Mouse (Mus musculus) intestine, embryonic 14.5 days (tissue): Measurements from ENCODE around the gene Zfp738. TPM values are rescaled to one million over a fixed set of nuclear protein-coding genes. Genes with fewer than 3 reads are reported as not detected.
"Not testable (repeated sequence)": the region's sequence is repeated elsewhere in the genome, so short reads cannot be mapped to it uniquely, and the experiment has no call there.

Source experiments
- ATAC-seq: fragments of 200-750 bp; cut with Nextera tagmentation; replicated peaks from 2 replicates; pipeline ENCODE4 v1.8.0; 2017; ENCODE audit warnings: low read depth, moderate number of reproducible peaks, moderate TSS enrichment, moderate library complexity; ENCODE audit not compliant: low FRiP score, low TSS enrichment
- DNase-seq: peaks from one replicate; pipeline ENCODE4 v3.0.0-alpha.2; 2018; ENCODE audit warnings: low spot score
- H3K27ac ChIP-seq: fragments of 300-500 bp; sonication (generic); 2 replicates; pipeline ENCODE4 v1.5.1; 2014; ENCODE audit warnings: low read depth, mild to moderate bottlenecking, control low read depth
- H3K27me3 ChIP-seq: fragments of 300-500 bp; sonication (generic); replicated peaks from 2 replicates; pipeline ENCODE4 v1.6.1; 2014; ENCODE audit warnings: low read length, control low read depth; ENCODE audit not compliant: control insufficient read depth, insufficient read depth
- H3K36me3 ChIP-seq: fragments of 300-500 bp; sonication (generic); 2 replicates; pipeline ENCODE4 v1.6.1; 2014; ENCODE audit warnings: low read length, control low read depth; ENCODE audit not compliant: control insufficient read depth, insufficient read depth
- H3K4me1 ChIP-seq: fragments of 300-500 bp; sonication (generic); replicated peaks from 2 replicates; pipeline ENCODE4 v1.6.1; 2014; ENCODE audit warnings: low read length, control low read depth, mixed read lengths; ENCODE audit not compliant: control insufficient read depth, insufficient read depth
- H3K4me2 ChIP-seq: fragments of 300-500 bp; sonication (generic); 2 replicates; pipeline ENCODE4 v1.6.1; 2014; ENCODE audit warnings: low read length
- H3K4me3 ChIP-seq: fragments of 300-500 bp; sonication (generic); 2 replicates; pipeline ENCODE4 v1.5.1; 2014; ENCODE audit warnings: low read depth, low read length, control low read depth, mixed read lengths
- H3K9ac ChIP-seq: fragments of 300-500 bp; sonication (generic); 2 replicates; pipeline ENCODE4 v1.6.1; 2014; ENCODE audit warnings: mild to moderate bottlenecking, low read length
- H3K9me3 ChIP-seq: fragments of 300-500 bp; sonication (generic); 2 replicates; pipeline ENCODE4 v1.6.1; 2016; ENCODE audit warnings: low read length, control low read depth; ENCODE audit not compliant: control insufficient read depth
- WGBS: fragments of 180-500 bp; shearing (Covaris S2); extraction: QIAGEN DNeasy Blood & Tissue Kit; methylation state at CpG from one replicate; pipeline ENCODE4 v1.1.7; 2014; 5-methylcytosine and 5-hydroxymethylcytosine counted together
- polyA plus RNA-seq: library from polyadenylated mRNA; unstranded; fragments of >200 nt; fragmentation: Nextera tagmentation; extraction: Ambion mirVana; gene quantifications from 2 replicates; pipeline ENCODE4 v1.2.1, GENCODE M21; 2014

Zfp738 gene
- polyA plus RNA-seq, 1 experiment from 2014 or later, result 11.0 TPM

DNA sequence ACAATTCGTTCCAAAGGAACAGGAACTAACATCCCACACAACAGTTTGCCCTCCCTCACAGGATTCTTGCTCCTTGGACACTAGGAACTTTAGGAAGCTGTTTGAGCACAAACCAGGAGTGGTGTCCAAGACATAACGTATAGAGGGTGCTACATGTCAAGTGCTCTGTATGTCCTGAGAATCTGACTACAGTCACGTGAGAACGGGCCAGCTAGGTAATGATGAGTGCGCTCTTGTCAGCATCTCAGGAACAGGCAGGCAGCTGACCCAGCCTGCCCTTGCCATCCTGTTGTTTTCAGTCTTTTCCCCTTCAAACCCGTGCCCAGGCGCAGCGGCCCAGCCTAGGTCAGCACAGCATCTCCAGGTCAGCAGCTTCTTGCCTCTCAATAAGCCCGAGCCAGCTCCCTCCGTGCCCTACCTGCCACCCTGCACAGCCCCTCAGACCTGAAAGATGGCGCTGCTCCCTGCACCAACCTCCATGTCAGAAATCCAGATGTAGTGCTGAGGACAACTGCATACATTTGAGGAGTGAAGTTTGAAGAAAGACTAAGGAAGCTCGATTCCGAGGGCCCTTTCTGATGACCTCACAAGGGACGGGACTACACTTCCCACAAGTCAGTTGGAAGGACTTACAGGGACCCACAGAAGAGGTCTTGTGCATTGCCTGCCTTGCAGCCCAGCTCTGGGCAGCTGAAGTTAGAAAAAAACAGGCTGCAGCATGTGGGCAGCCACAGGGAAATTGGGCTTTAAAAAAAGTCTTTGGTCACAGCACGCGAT lies 3.7 kb downstream of the Zfp738 start:
- H3K27ac ChIP-seq, H3K27me3 ChIP-seq, H3K36me3 ChIP-seq, H3K4me1 ChIP-seq, H3K9me3 ChIP-seq: not testable (repeated sequence)
- 11% methylated on average over 16 of the region's 16 CpGs for WGBS
- peak; percentile 88 for DNase-seq
- Histone ChIP-seq H3K4me3 (peak overlapping the region; percentile 70), H3K4me2 (peak overlapping the region; percentile 68), H3K9ac (peak overlapping the region; percentile 57)
- ATAC-seq, result peak; percentile 100

DNA sequence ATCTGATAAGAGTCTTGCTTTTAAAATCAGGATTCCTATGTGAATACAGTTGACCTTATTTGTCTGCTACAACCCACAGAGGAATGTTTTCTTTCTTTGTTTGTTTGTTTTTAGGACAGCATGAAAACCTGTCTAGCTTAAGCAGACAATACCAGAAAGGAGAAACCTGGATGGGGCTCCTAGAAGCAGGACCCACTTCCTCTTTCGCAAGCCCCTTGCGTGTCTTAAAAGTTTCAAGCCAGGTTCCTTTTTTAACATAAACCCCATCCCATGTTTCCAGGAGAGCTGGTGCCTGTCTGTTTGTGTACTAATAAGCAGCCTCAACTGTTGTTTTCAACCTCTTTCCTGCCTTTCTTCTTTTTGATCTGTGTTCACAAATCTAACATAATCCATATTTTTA lies 12.0 kb downstream of the Zfp738 start:
- H3K9me3 ChIP-seq, result no peaks in the 10 kb centered on the region
- ATAC-seq, result no peak
- no peak overlapping the region for H3K27ac ChIP-seq
- H3K27me3 ChIP-seq, result no peaks in the 10 kb centered on the region
- no peak overlapping the region for H3K4me2 ChIP-seq
- WGBS, result 95% methylated on average over 2 of the region's 2 CpGs
- H3K36me3 ChIP-seq, result peaks cover 9% of the 10 kb centered on the region
- no peak overlapping the region for H3K4me3 ChIP-seq
- H3K4me1 ChIP-seq, result no peaks in the 10 kb centered on the region
- no peak overlapping the region for H3K9ac ChIP-seq
- DNase-seq, result no peak

DNA sequence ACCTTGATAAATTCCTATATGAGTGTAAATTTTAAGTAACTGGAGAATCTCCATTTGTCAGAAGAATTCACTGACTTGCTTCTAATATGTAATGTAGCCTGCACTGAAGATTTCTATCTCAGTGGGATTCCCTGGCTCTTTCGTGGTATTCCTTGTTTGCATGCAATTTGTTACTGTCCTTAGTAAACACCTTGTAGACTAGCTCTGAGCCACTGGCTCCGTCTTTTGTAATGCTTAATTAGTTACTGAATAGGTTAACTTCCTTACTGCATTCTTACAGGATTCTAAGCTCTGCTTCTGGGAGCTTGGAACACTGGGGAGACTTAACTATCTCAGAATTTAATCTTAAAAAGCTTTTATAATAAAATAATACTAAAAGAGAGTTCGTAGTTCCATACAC lies 34.4 kb downstream of the Zfp738 start:
- no peaks in the 10 kb centered on the region for H3K27me3 ChIP-seq
- H3K27ac ChIP-seq, result no peak overlapping the region
- no peak overlapping the region for H3K9ac ChIP-seq
- DNase-seq, result no peak
- H3K4me1 ChIP-seq, result no peaks in the 10 kb centered on the region
- ATAC-seq, result no peak
- WGBS, result 48% methylated on average over 3 of the region's 3 CpGs
- no peaks in the 10 kb centered on the region for H3K36me3 ChIP-seq
- no peak overlapping the region for H3K4me3 ChIP-seq
- H3K9me3 ChIP-seq, result no peaks in the 10 kb centered on the region
- no peak overlapping the region for H3K4me2 ChIP-seq

DNA sequence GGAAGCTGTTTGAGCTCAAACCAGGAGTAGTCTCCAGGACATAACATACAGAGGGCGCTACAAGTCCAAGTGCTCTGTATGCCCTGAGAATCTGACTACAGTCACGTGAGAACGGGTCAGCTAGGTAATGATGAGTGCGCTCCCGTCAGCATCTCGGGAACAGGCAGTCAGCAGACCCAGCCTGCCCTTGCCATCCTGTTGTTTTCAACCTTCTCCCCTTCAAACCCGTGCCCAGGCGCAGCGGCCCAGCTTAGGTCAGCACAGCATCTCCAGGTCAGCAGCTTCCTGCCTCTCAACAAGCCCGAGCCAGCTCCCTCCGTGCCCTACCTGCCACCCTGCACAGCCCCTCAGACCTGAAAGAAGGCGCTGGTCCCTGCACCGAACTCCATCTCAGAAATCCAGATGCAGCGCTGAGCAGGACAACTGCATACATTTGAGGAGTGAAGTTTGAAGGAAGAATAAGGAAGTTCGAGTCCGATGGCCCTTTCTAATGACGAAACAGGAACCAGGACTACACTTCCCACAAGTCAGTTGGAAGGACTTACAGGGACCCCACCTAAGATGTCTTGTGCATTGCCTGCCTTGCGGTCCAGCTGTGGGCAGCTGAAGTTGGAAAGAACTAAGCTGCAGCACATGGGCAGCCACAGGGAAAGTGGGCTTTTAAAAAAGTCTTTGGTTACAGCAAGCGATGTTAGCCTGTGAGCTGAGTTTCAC lies 49.4 kb downstream of the Zfp738 start, which contains the start of the genes Gm49345 and Zfp729a:
Gm49345 (minus strand) TSS at position 476 of the 714 bp plus-strand sequence.
Zfp729a (minus strand) TSS at position 498 of the 714 bp plus-strand sequence.
- Histone ChIP-seq H3K9ac (peak within 1 kb of the TSS; percentile 74), H3K4me1 (no peaks in the 10 kb centered on the region), H3K36me3 (no peaks in the 10 kb centered on the region), H3K27ac (peak within 1 kb of the TSS; percentile 18; the same call in 1 of the 2 replicates), H3K4me3 (peak within 1 kb of the TSS; percentile 82), H3K27me3 (no peaks in the 10 kb centered on the region), H3K4me2 (peak within 1 kb of the TSS; percentile 52), H3K9me3 (no peaks in the 10 kb centered on the region)
- peak; percentile 93 for DNase-seq
- WGBS, result under 1% methylated on average over 19 of the region's 19 CpGs
- ATAC-seq, result peak; percentile 98

DNA sequence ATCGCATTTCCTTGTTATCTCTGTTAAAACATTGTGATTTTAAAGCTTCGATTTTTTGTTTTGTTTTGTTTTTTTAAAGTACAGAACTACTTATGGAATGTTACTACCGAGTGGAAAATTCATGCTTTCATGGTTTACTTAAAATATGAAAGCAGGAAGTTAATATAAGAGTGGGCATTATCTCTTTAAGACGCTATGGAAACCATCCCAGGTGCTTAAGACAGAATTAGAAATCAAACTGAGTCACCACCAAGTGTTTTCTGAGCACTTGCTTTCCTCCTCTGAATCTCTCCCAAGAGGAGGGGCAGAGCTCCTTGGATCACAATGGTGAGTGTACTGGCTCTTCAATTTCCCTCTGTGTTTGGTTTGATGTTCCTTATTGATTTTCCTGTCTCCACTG lies 76.8 kb downstream of the Zfp738 start:
- no peak for ATAC-seq
- Histone ChIP-seq H3K27me3 (no peaks in the 10 kb centered on the region), H3K9me3 (peaks cover 2% of the 10 kb centered on the region; the same call in 1 of the 2 replicates), H3K9ac (no peak overlapping the region), H3K4me1 (peaks cover 5% of the 10 kb centered on the region; the same call in 1 of the 2 replicates), H3K4me3 (no peak overlapping the region; the same call in 1 of the 2 replicates), H3K27ac (no peak overlapping the region), H3K36me3 (no peaks in the 10 kb centered on the region), H3K4me2 (no peak overlapping the region)
- DNase-seq, result no peak
- 89% methylated on average over 4 of the region's 4 CpGs for WGBS

DNA sequence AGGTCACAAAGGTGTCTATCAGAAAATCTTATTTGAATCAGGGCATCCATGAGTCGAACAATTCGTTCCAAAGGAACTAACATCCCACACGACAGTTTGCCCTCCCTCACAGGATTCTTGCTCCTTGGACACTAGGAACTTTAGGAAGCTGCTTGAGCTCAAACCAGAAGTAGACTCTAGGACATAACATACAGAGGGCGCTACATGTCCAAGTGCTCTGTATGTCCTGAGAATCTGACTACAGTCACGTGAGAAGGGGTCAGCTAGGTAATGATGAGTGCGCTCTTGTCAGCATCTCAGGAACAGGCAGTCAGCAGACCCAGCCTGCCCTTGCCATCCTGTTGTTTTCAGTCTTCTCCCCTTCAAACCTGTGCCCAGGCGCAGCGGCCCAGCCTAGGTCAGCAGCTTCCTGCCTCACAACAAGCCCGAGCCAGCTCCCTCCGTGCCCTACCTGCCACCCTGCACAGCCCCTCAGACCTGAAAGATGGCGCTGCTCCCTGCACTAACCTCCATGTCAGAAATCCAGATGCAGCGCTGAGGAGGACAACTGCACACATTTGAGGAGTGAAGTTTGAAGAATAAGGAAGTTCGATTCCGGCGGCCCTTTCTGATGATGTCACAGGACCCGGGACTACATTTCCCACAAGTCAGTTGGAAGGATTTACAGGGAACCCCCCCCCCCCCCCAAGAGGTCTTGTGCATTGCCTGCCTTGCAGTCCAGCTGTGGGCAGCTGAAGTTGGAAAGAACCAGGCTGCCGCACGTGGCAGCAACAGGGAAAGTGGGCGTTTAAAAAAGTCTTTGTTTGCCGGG lies 77.6 kb downstream of the Zfp738 start, which contains the start of gene Zfp729b:
Zfp729b (minus strand) TSS at position 642 of the 811 bp plus-strand sequence.
- Histone ChIP-seq H3K27ac (peak within 1 kb of the TSS; percentile 70), H3K4me1 (peaks cover 5% of the 10 kb centered on the region; the same call in 1 of the 2 replicates), H3K9ac (peak within 1 kb of the TSS; percentile 74), H3K4me3 (peak within 1 kb of the TSS; percentile 81), H3K9me3 (peaks cover 2% of the 10 kb centered on the region; the same call in 1 of the 2 replicates), H3K27me3 (no peaks in the 10 kb centered on the region), H3K36me3 (no peaks in the 10 kb centered on the region), H3K4me2 (peak within 1 kb of the TSS; percentile 58)
- 3% methylated on average over 20 of the region's 20 CpGs for WGBS
- ATAC-seq (peak; percentile 95), DNase-seq (peak; percentile 95)

Other genes with a start within 250 kb of the Zfp738 start
- gene Zfp874a, start 235.4 kb downstream of the Zfp738 start, polyA plus RNA-seq, result 8.8 and 9.0 TPM in 2 replicates
- 1.9 and 2.0 TPM in 2 replicates for gene Zfp874b, start 202.8 kb downstream of the Zfp738 start, polyA plus RNA-seq
- gene Zfp58, start 186.5 kb downstream of the Zfp738 start, polyA plus RNA-seq, result 10.1 and 13.0 TPM in 2 replicates
- gene Gm26965, start 160.9 kb downstream of the Zfp738 start, polyA plus RNA-seq, result not detected in 2 replicates
- 22.7 and 23.7 TPM in 2 replicates for gene Zfp87, start 160.9 kb downstream of the Zfp738 start, polyA plus RNA-seq
- gene Zfp748, start 133.2 kb downstream of the Zfp738 start, polyA plus RNA-seq, result 14.1 and 15.9 TPM in 2 replicates
- 4.7 and 4.8 TPM in 2 replicates for gene Zfp729b, start 77.4 kb downstream of the Zfp738 start, polyA plus RNA-seq
- not detected in 2 replicates for gene Gm49345, start 49.3 kb downstream of the Zfp738 start, polyA plus RNA-seq
- 3.6 and 5.0 TPM in 2 replicates for gene Zfp729a, start 49.3 kb downstream of the Zfp738 start, polyA plus RNA-seq
- 2.9 and 3.1 TPM in 2 replicates for gene Zfp65, start 42.1 kb upstream of the Zfp738 start, polyA plus RNA-seq
- gene Zfp85, start 68.2 kb upstream of the Zfp738 start, polyA plus RNA-seq, result 5.1 and 6.1 TPM in 2 replicates
- gene Zfp493, start 92.6 kb upstream of the Zfp738 start, polyA plus RNA-seq, result 3.1 and 3.4 TPM in 2 replicates
- 7.0 and 7.4 TPM in 2 replicates for gene Zfp273, start 126.7 kb upstream of the Zfp738 start, polyA plus RNA-seq
- 3.7 TPM in 2 replicates for gene Gm10037, start 144.0 kb upstream of the Zfp738 start, polyA plus RNA-seq
- not detected in 2 replicates for gene BC048507, start 176.3 kb upstream of the Zfp738 start, polyA plus RNA-seq